Mouse (Mus musculus): ENCODE measurements around the gene Chsy1.

Gene Chsy1

DNA sequence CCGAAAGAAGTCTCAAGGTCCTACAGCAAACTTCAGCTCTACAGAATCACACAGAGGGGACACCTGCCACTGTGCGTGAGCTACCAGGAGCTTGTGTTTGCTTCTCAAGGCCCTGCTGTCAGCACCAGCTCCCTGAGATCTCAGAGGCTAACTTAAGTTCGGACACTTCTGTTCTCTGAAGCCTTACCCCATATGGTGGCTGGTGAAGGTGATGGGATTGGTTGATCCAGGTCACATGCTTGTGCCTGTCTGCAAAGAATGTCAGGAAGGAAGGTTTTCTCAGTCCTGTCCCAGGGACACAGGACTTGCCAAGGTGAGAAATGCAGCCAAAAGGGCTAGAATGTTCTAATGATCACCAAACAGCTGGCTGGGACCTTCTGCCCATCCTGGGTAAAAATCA, 91.1 kb downstream of the Chsy1 start:
- no peak for DNase-seq (ENCODE audit: extremely low read depth, low read depth, low spot score)

DNA sequence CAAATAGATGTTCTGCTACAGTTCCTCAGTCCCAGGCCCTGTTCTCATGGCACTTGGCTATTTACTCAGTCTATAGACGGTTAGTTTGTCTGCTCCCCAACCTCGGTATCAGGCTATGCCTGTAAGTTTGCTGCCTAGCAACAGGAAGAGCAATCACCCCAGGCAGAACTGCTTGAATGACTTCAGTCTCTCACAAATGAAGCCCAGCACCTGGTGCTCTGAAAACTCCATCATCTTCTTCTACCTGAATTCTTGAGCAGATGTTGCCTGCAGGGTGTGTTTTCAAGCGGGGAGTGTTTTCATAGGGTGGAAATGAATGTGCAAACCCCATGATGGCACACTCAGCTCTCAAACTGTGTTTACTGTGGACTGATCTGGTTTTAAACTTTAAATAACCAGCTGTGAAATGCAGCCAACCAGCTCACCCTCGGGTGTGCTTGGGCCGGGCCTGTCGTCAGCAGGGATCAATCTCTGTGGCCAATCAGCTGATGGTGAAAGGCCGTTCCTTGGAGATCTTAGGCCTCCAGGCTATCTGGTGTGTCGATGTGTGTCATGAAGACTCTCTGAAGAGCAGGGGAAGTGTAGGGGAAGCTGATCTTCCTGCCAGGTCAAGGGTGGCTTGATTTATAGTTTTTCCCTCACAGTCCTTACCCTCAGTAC, 91.6 kb downstream of the Chsy1 start:
- no peak for DNase-seq (ENCODE audit: extremely low read depth, low read depth, low spot score)

DNA sequence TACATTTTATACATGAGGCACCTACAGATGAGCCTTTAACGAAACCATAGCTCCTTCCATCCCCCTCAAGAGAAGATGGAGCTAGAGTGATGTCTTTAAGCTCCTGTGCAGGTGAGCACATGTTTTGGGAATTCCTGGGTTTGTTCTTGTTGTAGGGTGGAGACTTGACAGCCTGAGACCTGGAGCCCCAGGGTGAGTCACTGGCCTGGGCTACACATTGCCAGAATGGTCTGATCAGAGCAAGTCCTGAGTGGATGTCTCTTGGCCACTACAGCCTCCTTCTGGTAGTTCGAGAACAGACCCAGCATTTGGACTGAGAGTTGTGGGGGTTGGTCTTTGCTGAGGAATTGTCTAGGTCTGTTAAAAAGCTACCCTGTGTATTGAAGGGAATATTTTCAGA, 92.3 kb downstream of the Chsy1 start:
- no peak for DNase-seq (ENCODE audit: extremely low read depth, low read depth, low spot score)

DNA sequence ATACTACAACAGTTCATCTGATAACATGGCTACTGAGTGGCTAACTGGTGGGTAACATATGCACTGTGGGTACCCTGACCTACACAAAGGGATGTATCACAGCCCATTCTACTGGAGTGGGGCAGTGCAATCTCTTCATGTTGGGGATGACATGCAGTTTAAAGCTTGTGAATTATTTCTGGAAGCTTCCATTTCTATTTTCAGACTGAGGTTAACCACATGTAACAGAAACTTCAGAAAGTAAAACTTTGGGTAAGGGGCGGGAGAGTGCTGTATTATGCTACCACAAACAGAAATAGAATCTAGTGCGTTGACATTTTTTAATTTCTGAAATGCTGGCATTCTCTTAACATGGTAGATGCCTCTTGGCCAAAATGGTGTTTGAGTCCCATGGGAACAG, 100.6 kb downstream of the Chsy1 start:
- no peak for DNase-seq (ENCODE audit: extremely low read depth, low read depth, low spot score)

DNA sequence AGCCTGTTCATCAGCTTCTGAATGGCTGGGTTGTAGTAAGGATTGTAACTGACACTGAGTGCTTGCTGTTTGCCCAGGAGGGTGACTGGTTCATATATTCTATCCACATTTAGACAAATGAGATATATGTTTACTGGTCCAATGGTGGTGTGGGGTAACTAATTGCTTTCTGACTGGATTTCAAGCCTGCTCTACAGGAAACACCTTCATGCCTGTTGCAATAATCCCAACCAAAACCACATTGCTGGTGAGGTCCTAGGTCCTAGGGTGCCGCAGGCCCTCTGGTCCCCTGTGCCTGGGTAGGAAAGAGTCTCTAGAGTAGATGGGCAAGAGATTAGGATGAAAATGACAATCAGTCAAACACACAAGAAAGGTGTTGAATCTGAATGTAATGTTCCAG, 103.6 kb downstream of the Chsy1 start:
- no peak for DNase-seq (ENCODE audit: extremely low read depth, low read depth, low spot score)

DNA sequence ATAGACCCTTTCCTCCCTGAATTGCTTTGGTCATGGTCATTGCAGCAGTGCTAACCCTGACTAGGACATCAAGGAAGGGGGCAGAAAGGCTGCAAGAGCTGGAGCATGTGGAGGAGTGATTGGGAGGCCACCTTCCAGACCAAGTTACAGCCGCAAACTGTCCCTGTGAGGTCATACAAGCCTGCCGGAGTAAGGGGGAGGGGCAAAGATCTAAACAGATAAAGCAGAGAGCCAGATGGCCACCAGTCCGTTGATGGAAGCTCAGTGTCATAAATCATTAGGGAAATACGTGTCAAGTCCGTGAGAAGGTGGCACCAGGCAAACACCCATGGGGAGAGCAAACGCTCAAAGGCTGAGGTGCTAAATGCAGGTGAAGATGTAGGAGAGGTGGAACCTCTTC, 105.2 kb downstream of the Chsy1 start:
- DNase-seq (ENCODE audit: extremely low read depth, low read depth, low spot score), result no peak

DNA sequence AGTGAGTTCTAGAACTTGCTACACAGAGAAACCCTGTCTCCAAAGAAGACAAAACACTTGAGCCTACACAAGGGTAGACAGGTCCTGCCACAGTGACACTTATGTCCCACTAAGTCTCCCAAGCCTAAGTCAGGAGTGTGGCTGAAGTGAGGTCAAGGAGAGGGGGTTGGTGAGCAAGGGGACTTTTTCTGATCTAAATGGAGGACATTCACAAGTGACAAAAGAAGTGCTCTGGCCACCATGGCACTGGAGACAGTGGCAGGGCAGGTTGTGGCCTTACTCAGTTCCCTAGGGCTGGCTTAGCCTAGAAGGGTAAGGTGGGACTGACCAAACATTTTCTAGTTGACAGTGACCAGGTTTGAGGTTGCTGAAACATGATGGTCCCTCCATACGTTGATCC, 106.6 kb downstream of the Chsy1 start:
- DNase-seq (ENCODE audit: extremely low read depth, low read depth, low spot score), result no peak

DNA sequence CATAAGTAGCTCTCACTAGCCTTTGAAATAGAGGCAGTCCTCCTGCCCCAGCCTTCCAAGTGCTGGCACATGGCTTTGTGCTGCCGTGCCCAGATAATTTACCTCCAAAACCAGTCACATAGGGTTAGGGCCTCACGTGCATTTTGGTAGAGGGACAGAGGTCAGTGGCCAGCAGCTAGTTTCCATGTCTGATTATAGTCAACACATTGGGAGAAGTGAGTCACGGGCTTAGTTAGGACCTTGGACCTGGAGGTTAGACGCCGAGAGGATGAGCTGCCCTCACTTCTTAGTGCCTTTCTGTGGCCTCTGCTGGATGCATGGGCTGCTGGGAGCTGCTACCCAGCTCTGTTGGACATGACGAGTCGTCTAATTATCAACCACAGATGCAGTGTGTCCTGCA, 107.7 kb downstream of the Chsy1 start:
- DNase-seq (ENCODE audit: extremely low read depth, low read depth, low spot score), result no peak

DNA sequence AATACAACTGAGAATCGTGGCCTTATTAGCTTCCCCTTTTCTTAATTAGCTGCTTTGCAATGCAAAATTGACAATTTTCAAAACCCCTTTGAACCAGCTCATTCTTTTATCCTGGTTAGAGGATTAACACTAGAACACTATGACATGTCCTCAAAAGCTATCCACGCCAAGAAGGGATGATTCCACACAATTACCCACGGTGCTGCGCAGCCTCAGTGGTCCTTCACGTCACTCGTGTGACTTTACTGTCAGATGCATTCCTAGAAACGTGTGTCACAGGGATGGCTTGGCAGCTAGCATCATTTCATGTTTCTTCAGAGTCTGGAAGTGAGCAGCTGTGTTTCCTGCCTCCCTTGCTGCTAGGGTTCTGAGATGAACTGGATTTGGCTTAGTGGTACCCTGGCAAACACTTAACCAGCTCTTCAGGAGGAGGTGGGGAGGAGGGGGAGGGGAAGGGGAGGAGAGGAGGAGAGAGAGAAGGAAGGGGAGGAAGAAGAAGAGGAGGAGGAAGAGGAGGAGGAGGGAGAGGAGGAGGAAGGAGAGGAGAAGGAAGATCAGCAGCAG, 108.3 kb downstream of the Chsy1 start:
- no peak for DNase-seq (ENCODE audit: extremely low read depth, low read depth, low spot score)

DNA sequence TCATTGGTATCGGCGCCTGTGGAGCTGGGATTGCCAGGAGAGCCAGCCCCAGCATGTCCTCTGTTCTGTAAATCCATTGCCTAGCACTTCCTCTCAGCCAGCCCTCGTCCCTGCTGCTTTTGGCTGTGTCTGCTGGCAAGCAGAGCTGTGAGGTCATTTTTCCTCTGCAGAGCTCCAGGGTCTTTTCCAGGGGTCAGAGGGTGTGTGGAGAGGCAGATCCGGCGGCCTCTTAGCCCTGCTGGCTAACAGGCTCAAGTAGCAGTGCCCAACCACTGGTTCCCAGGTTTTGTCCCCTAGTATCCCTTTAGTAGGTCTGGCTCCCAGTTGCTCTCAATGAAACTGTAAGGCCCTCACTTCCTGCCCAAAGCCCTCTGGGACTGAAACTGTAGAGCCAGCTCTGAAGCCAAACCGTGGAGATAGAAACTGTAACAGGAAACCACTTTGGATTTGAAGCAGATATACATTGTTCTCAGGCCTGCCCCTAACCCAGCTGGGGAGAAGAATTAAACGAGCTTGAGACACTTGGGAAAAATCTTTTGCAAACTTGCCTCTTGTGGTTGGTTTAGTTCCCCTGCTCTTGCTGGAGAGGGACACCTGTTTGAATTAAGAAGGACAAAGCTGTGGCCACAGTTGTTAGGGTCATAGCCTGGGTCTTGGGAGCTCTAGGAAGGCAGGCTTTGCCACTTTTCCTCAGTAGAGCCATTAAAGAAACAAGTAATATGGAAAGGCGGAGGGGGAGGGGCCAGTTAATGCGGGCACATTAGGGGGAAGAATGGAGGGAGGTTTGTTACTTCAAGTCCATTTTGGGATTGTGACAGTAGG, 109.1 kb downstream of the Chsy1 start:
- DNase-seq (ENCODE audit: extremely low read depth, low read depth, low spot score), result no peak

DNA sequence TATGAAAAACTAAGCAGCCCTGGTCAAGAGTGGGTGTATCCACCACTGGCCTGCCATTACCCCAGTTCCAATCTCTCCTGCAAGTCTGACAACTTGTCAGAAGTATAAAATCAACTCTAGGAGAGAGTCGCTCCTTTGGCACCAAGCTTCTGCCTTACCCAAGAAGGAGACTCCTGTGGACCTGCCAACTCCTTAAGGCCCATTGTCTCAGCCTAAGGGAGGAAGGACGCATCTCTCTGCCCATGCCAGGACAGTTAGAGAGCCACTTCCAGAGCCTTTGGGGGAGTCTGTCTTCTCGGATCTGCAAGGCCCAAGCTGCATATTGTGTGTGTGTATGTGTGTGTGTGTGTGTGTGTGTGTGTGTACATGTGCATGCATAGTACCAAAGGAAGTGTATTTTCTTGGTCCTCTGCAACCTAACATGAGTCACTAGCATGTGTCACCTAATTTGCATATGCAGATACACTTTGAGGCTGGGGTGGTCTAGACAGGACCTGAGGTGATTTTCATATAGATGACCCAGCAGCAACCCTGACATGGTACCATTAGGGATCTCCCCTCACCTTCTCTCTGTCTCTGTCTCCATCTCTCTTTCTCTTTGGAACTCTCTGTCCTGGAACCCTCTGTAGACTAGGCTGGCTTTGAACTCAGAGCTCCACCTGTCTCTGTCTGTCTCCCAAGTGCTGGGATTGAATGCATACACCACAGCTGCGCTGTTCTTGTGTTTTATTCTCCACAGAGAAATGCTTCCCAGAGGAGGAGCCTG, 109.9 kb downstream of the Chsy1 start:
- DNase-seq (ENCODE audit: extremely low read depth, low read depth, low spot score), result no peak

DNA sequence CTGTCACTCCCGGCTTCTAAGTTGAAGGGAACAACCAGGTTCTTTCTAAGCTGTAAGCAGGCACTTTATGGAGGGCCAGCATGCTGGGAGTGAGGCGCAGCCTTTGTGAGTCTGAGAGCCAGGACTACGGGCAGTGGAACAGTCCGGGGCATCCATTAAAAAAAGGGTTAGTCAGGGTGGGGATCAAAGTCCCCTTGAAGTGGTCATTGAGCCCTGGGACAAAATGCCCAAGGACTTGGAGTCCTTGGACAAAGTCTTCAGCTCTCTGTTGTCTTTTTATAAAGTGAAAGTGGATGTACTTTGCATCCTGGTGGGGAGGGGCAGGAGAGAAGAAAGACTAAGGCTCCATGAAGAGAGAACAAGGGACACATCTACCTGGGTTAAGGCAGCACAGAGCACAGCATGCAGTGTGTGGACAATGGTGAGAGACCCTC, 110.5 kb downstream of the Chsy1 start:
- DNase-seq (ENCODE audit: extremely low read depth, low read depth, low spot score), result no peak

DNA sequence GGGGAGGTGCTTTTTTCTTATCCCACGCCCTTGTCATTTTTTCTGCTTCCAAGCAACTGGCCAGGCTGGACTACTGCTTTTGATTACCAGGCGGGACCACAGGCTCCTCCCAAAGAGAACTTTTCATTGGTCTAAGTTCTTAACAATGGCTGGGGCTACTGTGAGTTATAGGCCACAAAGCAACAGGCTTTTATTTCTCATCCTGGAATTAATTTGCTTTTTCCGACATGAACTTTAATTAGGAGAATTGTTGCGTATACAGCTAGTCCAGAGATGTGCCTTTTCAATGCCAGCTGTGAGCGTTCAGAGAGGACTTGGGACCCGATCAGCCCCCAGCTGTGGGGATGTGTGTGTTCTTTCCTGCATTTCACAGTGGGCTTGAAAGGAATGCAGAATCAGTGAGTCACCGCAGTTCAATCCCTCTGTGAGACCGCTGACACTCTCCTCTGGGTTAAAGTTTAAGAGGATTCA, 113.3 kb downstream of the Chsy1 start:
- no peak for DNase-seq (ENCODE audit: extremely low read depth, low read depth, low spot score)

All from fat pad, adult 2 months (tissue).